Mouse (Mus musculus): Measurements from ENCODE around the gene Plekha5. TPM values are rescaled to one million over a fixed set of nuclear protein-coding genes. Genes with fewer than 3 reads are reported as not detected.
"Not testable (repeated sequence)": the region's sequence is repeated elsewhere in the genome, so short reads cannot be mapped to it uniquely, and the experiment has no call there.

Gene Plekha5
- total RNA-seq, 2 experiments from 2014 or later = 98.9 to 118 TPM

DNA sequence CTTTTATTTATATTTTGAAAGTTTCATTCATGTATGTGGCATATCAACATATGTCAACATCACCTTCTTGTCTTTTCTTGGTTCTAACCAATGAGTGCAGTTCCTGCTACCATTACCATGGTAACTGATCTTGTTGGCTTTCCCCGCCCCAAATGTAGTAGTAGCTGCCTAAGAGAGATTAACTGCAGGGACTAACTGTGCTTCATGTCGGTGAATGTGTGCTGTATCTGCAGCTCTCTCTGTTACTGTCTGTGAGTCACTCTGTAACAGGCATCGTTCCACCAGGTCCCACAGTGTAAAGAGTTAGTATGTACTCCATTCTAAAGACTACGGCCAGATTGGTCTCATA lies 153.9 kb downstream of the Plekha5 start:
- DNase-seq = no peak

DNA sequence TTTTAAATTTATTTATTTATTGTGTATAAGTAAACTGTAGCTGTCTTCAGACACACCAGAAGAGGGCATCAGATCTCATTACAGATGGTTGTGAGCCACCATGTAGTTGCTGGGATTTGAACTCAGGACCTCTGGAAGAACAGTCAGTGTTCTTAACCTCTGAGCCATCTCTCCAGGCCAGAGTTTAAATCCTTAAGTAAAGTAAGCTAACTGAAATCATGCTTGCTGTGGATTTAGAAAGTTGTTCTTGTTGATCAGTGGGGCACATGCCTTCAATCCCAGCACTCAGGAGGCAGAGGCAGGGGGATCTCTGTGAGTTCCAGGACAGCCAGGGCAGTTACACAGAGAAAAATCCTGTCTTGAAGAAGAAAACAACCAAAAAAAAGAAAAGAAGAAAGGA lies 155.1 kb downstream of the Plekha5 start:
- DNase-seq = not testable (repeated sequence)

- no peak for DNase-seq
Measured at GRCm38 (mm10) chr6:140580170-140580569, 156.3 kb downstream of the Plekha5 start.

DNA sequence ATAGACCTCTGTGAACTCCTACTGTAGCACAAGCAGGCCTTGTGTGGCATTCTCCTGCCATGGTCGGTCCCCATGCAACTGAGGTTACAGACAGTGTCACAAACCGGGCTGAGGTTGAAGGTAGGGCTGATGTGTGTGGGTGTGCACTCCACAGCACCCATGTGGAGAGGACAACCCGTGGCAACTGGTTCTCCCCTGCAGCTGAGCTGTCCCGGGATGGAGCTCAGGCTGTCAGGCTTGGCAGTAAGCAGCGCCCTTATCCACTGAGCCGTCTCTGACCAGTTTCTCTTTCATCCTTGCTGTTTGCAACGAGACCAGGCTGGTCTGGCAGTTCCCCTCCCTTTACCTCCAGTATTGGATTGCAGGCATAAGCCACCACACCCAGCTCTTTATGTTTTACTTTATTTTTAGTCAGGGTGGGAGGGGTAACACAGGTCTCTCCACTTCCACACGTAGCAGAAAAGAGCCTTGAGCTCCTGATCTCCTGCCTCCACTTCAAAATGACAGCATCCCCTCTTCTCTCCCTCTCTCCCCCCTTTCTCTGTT lies 162.9 kb downstream of the Plekha5 start:
- DNase-seq = no peak

GRCm38 (mm10) chr6:140591331-140591730 lies 167.5 kb downstream of the Plekha5 start:
- no peak for DNase-seq

DNA sequence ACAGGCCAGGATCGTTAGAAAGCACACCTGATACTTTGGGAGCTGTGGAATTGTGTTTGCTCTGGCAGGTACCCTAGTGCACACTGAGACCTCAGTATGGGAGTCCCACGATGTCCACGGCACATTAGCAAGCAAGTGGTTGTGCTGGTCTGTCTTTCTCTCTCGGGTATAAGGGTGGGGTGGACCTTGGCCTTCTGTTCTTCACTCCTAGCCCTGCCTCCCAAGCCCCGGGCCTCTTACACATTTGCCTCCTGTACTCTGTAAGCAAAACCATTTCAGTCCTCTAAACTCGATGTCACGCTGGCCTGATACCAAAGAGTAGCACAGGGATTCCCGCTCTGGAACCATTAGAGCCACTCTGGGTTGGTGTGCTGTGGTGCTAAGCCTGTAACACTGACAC lies 168.9 kb downstream of the Plekha5 start:
- DNase-seq = no peak

DNA sequence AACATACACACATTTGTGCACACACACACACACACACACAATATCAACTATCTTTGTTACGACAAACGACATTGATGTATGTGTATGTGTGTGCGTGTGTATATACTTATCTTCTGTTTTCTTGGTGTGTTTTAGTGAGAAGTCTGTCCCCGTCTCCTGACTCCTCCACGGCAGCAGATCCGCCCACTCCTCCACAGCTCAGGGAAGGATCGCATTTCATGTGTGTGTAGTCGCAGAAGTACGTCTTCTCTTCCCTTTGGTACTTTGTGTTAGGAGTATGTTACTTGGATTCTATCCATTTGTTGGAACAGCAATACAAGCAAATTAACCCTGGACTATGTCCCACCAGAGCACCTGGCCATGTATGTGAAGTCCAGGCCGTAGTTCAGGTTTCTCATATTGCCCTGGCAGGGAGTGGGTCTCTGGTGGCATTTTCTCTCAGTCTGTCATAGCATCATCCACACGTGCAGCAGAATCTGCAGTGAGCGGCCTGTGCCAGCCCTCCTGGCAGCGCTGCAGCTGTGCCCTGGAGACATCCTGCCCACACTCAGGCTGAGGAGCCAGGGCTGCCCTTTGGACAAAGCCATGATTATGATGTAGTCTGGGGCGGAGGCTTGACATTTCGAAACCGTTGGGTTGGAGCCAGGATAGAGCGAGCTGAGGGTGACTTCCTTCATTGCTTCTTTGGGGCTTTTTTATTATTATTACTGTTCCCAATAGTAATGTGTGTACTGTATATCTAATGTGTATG lies 169.7 kb downstream of the Plekha5 start:
- peak; percentile 25 to 60 for DNase-seq

GRCm38 (mm10) chr6:140595551-140595950 lies 171.7 kb downstream of the Plekha5 start:
- DNase-seq = not testable (repeated sequence)

DNA sequence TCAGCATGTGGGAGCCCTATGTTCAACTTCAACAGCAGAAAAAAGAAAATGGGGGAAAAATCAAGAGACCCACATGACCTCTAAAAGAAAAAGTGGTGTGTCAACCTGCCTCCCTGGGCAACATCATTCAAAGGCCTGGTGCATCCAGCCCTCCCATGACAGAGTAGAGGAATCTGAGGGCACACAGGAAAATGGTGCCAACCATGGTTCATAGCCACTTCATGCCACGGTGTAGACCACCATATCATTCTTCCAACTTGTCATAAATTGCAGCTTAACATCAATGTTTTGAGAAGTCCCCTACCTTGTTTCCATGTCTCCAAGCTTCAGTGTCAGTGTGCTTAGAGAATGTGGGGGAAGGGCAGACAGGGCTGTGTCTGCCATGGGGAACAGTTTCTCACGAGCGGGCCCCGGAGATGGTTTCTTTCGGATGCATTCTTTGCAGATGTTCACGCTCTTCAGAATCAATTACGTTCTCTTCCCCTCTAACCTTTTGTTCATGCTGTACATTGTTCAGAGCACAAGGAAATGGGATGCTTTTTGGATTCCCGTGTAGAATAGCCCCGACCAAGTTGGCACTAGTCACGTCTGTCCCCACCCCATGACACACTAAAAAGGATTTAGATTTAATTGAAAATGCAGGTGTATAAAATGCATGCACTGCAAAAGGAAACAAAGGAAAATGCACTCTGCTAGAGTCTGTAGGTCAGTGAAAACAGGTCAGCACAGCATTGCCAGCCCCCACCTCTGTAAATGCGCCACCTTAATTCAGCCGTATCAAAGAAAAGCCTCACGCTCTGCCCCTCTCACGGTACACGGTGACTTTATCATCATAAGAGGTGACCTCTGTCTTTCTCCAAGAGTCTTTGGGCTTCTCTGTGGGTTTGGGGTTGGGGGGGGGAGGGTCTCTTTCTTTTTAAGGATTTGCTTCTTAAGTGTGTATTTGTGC lies 173.8 kb downstream of the Plekha5 start:
- DNase-seq = no peak

- no peak for DNase-seq
Measured at GRCm38 (mm10) chr6:140598516-140598915, 174.7 kb downstream of the Plekha5 start.

DNA sequence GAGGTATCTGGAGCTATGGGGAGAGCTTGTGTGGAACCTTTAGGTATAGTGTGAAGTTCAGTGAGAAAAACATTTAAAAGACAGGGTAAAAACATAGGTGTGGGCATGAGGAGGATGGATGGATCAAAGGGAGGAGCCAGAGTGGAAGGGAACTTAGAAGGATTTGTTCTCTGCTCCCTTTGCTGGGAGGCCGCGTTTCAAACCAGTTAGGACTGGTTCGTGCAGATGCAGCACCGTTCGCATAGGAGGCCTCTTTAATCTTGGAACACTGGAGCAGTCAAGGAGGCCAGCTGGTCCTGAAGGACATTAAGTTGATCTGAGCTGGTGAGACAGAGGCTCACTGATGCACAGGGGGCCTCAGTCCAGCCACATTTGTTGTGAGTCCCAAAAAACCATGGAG lies 175.5 kb downstream of the Plekha5 start:
- no peak for DNase-seq

GRCm38 (mm10) chr6:140600671-140601070 lies 176.8 kb downstream of the Plekha5 start:
- not testable (repeated sequence) for DNase-seq

DNA sequence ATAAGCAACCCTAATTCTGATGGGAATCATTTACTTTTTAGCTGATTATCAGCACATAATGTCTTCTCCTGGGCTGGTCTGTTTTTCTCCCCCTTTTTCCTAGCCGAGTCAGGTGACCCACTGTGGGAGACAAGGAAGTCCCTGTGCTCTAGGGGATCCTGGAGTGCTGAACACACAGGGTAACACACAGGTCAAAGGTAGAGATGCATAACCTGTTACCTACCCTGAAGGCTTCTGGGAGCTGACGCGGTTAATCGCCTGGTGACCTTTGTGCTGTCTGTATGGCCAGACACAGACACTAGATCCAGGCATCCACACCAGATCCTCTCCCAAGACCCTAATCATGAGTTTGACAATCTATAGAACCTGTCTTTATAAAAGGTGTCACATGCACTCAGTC lies 177.3 kb downstream of the Plekha5 start:
- no peak for DNase-seq

DNA sequence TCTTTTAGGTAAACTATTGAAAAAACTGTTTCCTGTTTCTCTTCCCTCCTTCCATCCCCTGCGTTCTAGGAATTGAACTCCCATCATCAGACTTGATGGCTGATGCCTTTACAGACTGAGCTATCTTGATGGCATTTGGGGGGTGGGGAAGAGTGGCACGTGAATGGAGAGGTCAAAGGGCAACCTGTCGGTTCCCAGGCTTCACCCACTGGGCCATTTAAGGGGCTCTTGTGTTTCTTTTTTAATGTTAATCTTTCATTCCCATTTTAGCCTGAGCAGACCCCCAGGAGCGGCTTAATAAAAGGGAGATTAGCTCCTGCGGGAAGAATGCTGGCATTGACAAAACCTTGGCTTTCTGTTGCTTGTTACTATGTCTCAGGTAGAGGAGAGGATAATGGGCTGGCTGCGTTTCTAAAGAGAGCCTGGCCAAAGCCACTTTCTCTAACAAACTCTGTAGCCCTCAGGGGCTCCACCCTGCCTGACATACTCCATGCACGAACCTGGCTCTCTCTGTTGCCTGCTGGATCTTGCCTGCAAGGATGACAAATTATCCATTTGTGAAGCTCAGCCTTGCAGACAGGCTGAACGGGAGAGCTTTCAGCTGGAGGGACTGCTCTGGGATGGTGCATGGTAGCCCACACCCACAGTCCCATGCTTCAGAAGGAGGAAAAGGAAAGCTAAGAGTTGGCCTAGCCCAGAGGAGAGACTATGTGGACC lies 179.5 kb downstream of the Plekha5 start:
- no peak for DNase-seq

DNA sequence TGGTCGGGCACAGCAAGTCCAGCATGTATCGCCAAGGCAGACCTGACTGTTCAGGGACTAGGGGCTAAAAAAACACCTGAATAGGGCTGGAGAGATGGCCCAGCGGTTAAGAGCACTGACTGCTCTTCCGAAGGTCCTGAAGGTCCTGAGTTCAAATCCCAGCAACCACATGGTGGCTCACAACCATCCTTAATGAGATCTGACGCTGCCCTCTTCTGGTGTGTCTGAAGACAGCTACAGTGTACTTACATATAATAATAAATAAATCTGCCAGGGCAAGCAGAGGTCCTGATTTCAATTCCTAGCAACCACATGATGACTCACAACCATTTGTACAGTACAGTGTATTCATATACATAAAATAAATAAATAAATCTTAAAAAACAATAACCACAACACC lies 181.3 kb downstream of the Plekha5 start:
- not testable (repeated sequence) for DNase-seq

GRCm38 (mm10) chr6:140605732-140606131 lies 181.9 kb downstream of the Plekha5 start:
- no peak for DNase-seq

DNA sequence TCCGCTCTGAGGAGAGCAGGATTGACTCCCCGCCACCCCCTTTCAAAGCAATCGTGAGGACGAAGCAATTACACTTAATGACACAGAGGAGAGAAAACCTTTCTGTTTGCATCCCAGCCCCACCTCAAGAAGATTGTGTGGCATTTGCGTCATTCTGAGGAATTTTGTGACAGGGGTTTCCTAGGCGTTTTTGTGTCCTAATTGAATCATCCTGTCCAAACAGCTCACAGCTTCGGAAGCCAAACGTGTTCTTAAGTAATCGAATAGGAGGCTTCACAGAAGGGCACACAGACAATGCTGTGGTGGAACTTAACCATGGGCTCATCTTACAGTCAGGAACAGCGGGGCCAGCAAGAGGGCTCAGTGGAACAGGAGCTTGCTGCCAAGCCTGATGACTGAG lies 182.7 kb downstream of the Plekha5 start:
- DNase-seq = no peak

- no peak for DNase-seq
Measured at GRCm38 (mm10) chr6:140608666-140609065, 184.8 kb downstream of the Plekha5 start.

- DNase-seq = no peak
Measured at GRCm38 (mm10) chr6:140609533-140609932, 185.7 kb downstream of the Plekha5 start.

DNA sequence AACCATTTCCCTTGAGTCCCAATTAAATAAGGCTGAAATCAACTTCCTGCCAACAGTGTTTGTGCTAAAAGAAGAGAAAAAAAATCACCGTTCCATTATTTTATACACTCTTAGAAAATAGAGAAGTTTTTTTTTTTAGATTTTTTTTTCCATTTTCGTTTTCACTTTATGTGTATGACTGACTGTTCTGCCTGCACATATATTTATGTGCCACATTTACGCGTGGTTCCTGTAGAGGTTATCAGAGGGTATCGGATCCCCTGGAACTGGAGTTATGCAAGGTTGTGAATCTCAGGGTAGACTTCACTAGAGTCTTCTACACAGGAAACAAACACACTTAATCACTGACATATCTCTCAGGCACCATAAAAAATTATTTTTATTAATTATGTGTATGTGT lies 186.3 kb downstream of the Plekha5 start:
- DNase-seq = no peak

- DNase-seq = no peak
Measured at GRCm38 (mm10) chr6:140611282-140611681, 187.4 kb downstream of the Plekha5 start.

DNA sequence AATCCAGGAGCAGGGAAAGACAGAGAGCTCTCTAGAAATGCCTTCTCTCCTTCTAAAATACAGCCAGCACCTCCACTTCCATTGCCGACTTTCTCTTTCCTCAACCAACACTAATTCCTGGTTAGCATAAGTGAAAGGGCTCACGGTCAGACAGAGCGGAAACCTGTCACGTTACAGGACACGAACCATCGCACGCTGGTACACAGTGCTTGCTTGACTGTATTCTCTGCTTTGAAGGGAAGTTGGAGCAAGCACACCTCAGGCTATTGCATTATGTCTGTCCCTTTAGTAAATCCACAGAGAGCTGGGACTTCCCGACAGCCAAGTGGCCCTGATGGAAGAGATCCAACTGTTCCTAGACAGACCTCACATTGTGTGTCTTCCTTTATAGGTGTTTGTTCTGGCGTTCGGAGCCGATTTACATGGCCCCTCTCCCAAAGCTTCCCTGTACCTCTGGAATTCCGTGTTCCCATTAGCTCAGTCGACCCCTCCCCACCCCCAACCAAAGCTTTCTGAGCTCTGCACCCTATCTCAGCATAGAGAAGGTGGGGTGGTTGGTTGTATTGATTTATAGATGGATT lies 188.1 kb downstream of the Plekha5 start:
- DNase-seq = no peak
